Mouse (Mus musculus): ENCODE data around the gene Mt1.

DNA sequence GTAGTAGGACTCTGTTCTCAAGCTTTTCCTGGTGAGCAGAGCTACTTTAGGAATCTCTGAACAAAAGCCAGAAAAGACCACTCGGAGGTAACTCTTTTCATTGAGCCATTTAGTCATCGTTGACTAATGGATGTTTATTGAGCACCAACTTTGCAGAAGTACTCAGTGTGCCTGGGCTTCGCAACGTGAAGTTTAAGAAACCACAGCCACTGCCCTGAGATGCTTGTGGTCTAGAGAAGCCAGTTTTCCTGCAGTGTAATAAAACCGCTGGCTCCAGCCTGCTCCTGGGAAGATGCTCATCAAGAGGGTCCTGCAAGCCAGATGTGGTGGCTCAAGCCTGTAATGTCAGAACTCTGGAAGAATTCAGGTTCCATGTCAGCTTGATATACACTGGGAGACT is 46.8 kb upstream of the Mt1 start:
- TF ChIP-seq CTCF (IDR thresholded peaks at IDR 0.05) (no peak), EP300 (IDR thresholded peaks at IDR 0.05) (no peak)

Measured in lung, postnatal 0 days (tissue).